Mouse (Mus musculus): ENCODE results near the gene Ttc17. TPM values are rescaled to one million over a fixed set of nuclear protein-coding genes. Genes with fewer than 3 reads are reported as not detected.
"Not testable (repeated sequence)": the region's sequence is repeated elsewhere in the genome, so short reads cannot be mapped to it uniquely, and the experiment has no call there.

The Ttc17 gene
- polyA plus RNA-seq, 1 experiment: 38.7 TPM

DNA sequence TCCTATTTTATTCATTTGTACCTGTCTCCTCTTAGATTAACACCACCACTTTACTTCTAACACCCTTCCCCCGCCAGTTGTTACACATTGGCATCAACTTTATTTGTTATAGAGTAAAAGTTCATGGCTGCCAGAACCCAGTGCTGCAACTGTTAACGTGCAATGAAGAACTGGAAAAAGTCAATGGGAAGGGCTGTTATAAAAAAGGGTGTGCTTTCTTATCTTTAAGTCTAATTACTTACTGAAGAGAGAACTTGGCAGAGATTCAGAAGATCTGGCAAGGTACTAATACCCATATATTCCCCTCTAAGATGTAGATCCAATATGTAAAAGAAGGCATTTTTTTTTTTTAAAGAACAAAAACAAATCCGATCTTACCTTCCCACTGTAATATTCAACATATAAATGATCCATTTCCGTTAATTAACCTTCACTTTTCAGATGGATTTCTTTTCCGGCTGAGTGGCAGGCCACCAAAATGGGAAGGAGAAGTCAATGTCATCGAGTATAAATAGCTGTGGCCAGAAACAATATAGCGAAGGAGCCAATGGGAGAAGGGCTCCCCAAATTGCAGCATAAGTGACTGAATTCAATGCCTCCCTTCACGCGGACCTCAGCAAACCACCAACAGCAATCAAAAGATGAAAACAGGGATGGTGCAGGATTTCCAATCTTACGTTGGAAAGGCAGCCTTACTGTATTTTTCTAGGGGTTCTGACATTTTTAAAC is 1.8 kb downstream of the Ttc17 start:
- H3K4me1 ChIP-seq (ENCODE audit: control insufficient read depth, insufficient read depth, low read length): peaks cover 26% of the 10 kb centered on the region
- H3K27ac ChIP-seq (ENCODE audit: insufficient read depth, low read depth, low read length): peak overlapping the region; percentile 84
- TF ChIP-seq CTCF (IDR thresholded peaks at IDR 0.05; ENCODE audit: low read depth, low read length): no peak
- no peak for TF ChIP-seq POLR2A (IDR thresholded peaks at IDR 0.05; ENCODE audit: borderline replicate concordance, low read depth, low read length)
- peak overlapping the region; percentile 81; the same call in 1 of the 2 replicates for H3K4me3 ChIP-seq (ENCODE audit: insufficient read depth, low read length)

GRCm38 (mm10) chr2:94402561-94402960 is 3.9 kb downstream of the Ttc17 start:
- no peak overlapping the region for H3K27ac ChIP-seq (ENCODE audit: insufficient read depth, low read depth, low read length)
- TF ChIP-seq CTCF (IDR thresholded peaks at IDR 0.05; ENCODE audit: low read depth, low read length) (no peak), POLR2A (IDR thresholded peaks at IDR 0.05; ENCODE audit: borderline replicate concordance, low read depth, low read length) (no peak)

DNA sequence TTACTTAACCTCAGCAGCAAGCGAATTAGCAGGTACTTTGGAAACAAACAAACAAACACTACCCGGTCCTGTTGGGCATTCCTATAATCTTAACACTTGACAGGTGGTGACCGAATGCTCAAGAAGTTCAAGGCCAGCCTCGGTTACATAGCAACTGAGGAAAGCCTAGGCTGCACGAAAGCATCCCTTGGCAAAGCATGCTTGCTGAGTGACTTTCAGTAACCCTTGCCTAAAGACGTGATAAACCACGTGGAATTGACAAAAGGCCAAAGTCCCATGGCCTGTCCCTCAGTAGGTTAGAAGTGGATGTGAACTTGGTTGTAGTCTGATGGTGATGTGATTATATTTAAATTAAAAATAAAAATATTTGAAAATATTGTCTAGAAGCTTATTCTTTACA is 4.4 kb downstream of the Ttc17 start:
- H3K27ac ChIP-seq (ENCODE audit: insufficient read depth, low read depth, low read length): no peak overlapping the region
- TF ChIP-seq POLR2A (IDR thresholded peaks at IDR 0.05; ENCODE audit: borderline replicate concordance, low read depth, low read length) (no peak), CTCF (IDR thresholded peaks at IDR 0.05; ENCODE audit: low read depth, low read length) (no peak)
- peaks cover 38% of the 10 kb centered on the region for H3K4me1 ChIP-seq (ENCODE audit: control insufficient read depth, insufficient read depth, low read length)
- H3K4me3 ChIP-seq (ENCODE audit: insufficient read depth, low read length): no peak overlapping the region

More at GRCm38 (mm10) chr2:94402561-94402960, 3.9 kb downstream of the Ttc17 start:
- Histone ChIP-seq H3K4me1 (ENCODE audit: control insufficient read depth, insufficient read depth, low read length) (peaks cover 39% of the 10 kb centered on the region), H3K4me3 (ENCODE audit: insufficient read depth, low read length) (no peak overlapping the region)

- Histone ChIP-seq H3K27ac (ENCODE audit: insufficient read depth, low read depth, low read length) (no peak overlapping the region), H3K4me3 (ENCODE audit: insufficient read depth, low read length) (no peak overlapping the region), H3K4me1 (ENCODE audit: control insufficient read depth, insufficient read depth, low read length) (peaks cover 39% of the 10 kb centered on the region)
- TF ChIP-seq CTCF (IDR thresholded peaks at IDR 0.05; ENCODE audit: low read depth, low read length) (no peak), POLR2A (IDR thresholded peaks at IDR 0.05; ENCODE audit: borderline replicate concordance, low read depth, low read length) (no peak)
Observed at GRCm38 (mm10) chr2:94401006-94401405, 5.5 kb downstream of the Ttc17 start.

- Histone ChIP-seq H3K4me1 (ENCODE audit: control insufficient read depth, insufficient read depth, low read length) (peaks cover 34% of the 10 kb centered on the region), H3K27ac (ENCODE audit: insufficient read depth, low read depth, low read length) (no peak overlapping the region), H3K4me3 (ENCODE audit: insufficient read depth, low read length) (no peak overlapping the region)
- TF ChIP-seq CTCF (IDR thresholded peaks at IDR 0.05; ENCODE audit: low read depth, low read length) (no peak), POLR2A (IDR thresholded peaks at IDR 0.05; ENCODE audit: borderline replicate concordance, low read depth, low read length) (no peak)
Observed at GRCm38 (mm10) chr2:94398138-94398970, 8.1 kb downstream of the Ttc17 start.

GRCm38 (mm10) chr2:94397453-94397852 is 9.0 kb downstream of the Ttc17 start:
- H3K4me3 ChIP-seq (ENCODE audit: insufficient read depth, low read length): no peak overlapping the region
- peaks cover 25% of the 10 kb centered on the region for H3K4me1 ChIP-seq (ENCODE audit: control insufficient read depth, insufficient read depth, low read length)
- TF ChIP-seq CTCF (IDR thresholded peaks at IDR 0.05; ENCODE audit: low read depth, low read length) (no peak), POLR2A (IDR thresholded peaks at IDR 0.05; ENCODE audit: borderline replicate concordance, low read depth, low read length) (no peak)
- no peak overlapping the region for H3K27ac ChIP-seq (ENCODE audit: insufficient read depth, low read depth, low read length)

DNA sequence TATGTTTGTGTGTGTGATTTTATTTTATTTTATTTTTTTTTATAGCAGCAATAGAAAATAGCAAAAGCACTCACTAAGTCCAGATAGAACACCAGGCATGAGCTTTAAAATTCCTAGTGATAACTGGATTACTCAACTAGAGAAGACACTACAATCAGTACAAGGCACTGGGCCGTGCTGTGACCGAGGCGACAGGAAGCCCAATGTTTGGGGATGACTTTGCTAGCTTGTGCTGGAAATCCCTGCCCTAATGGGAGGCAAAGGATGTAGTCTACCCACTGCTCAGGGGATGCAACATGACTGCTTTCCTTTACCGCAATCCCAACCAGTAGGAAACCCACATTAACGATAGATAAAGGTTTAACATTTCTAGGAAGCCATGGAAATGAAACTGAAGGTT is 10.2 kb downstream of the Ttc17 start:
- H3K4me3 ChIP-seq (ENCODE audit: insufficient read depth, low read length): no peak overlapping the region
- H3K4me1 ChIP-seq (ENCODE audit: control insufficient read depth, insufficient read depth, low read length): peaks cover 22% of the 10 kb centered on the region
- H3K27ac ChIP-seq (ENCODE audit: insufficient read depth, low read depth, low read length): no peak overlapping the region
- TF ChIP-seq CTCF (IDR thresholded peaks at IDR 0.05; ENCODE audit: low read depth, low read length): no peak
- no peak for TF ChIP-seq POLR2A (IDR thresholded peaks at IDR 0.05; ENCODE audit: borderline replicate concordance, low read depth, low read length)

GRCm38 (mm10) chr2:94391127-94391526 is 15.4 kb downstream of the Ttc17 start:
- not testable (repeated sequence) for H3K4me3 ChIP-seq (ENCODE audit: insufficient read depth, low read length); H3K27ac ChIP-seq (ENCODE audit: insufficient read depth, low read depth, low read length)
- peaks cover 18% of the 10 kb centered on the region for H3K4me1 ChIP-seq (ENCODE audit: control insufficient read depth, insufficient read depth, low read length)

DNA sequence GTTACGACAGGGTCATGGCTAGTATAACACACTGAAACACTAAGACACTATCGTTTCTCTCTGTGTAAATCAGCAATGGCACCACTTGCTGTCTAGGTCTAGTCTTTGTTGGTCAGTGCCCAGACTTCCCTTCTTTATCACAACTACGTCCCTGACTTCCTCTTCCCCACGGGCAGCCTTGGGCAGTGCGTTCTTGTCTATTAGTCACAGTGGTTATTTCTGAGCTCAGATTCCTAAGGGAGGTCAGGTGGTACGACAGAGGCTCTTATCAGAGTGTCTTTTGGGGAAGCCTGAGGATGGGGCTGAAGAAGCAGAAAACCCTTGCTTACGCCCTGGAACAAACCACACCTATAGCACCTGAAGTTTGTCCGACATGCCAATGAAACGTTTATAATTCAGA is 17.5 kb downstream of the Ttc17 start:
- H3K4me3 ChIP-seq (ENCODE audit: insufficient read depth, low read length): no peak overlapping the region
- no peak overlapping the region for H3K27ac ChIP-seq (ENCODE audit: insufficient read depth, low read depth, low read length)
- H3K4me1 ChIP-seq (ENCODE audit: control insufficient read depth, insufficient read depth, low read length): peaks cover 14% of the 10 kb centered on the region
- TF ChIP-seq POLR2A (IDR thresholded peaks at IDR 0.05; ENCODE audit: borderline replicate concordance, low read depth, low read length): no peak
- TF ChIP-seq CTCF (IDR thresholded peaks at IDR 0.05; ENCODE audit: low read depth, low read length): no peak

GRCm38 (mm10) chr2:94387846-94388245 is 18.6 kb downstream of the Ttc17 start:
- TF ChIP-seq POLR2A (IDR thresholded peaks at IDR 0.05; ENCODE audit: borderline replicate concordance, low read depth, low read length) (no peak), CTCF (IDR thresholded peaks at IDR 0.05; ENCODE audit: low read depth, low read length) (no peak)

DNA sequence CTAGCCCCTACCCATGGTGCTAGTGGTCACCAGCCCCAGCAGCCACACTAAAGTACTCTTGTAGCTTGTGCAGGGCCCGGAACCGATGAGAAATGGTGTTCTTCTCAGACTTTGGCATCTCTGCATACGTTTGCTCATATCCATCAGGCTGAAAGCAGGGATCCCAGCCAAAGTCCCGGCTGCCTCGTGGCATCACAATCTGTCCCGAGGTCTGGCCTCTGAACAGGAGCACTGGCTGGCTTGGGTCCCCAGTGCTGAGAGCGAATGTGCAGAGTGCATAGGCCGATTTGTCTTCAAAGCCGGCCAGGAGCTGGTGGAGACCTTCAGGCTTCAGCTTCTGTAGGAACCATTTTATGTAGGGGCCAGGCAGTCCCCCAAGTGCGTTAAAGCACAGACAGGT is 22.0 kb downstream of the Ttc17 start:
- not testable (repeated sequence) for H3K27ac ChIP-seq (ENCODE audit: insufficient read depth, low read depth, low read length); H3K4me3 ChIP-seq (ENCODE audit: insufficient read depth, low read length)
- H3K4me1 ChIP-seq (ENCODE audit: control insufficient read depth, insufficient read depth, low read length): peaks cover 11% of the 10 kb centered on the region

More at GRCm38 (mm10) chr2:94387846-94388245, 18.6 kb downstream of the Ttc17 start:
- Histone ChIP-seq H3K4me1 (ENCODE audit: control insufficient read depth, insufficient read depth, low read length) (peaks cover 14% of the 10 kb centered on the region), H3K27ac (ENCODE audit: insufficient read depth, low read depth, low read length) (no peak overlapping the region), H3K4me3 (ENCODE audit: insufficient read depth, low read length) (no peak overlapping the region)
